Mouse (Mus musculus): ENCODE results near the gene Ptprr. TPM values are rescaled to one million over a fixed set of nuclear protein-coding genes. Genes with fewer than 3 reads are reported as not detected.
A peak's percentile ranks its signal among the peaks of the same experiment; 100 is the strongest.

Gene Ptprr
- polyA plus RNA-seq, 1 experiment from 2014 or later: 21.5 TPM

DNA sequence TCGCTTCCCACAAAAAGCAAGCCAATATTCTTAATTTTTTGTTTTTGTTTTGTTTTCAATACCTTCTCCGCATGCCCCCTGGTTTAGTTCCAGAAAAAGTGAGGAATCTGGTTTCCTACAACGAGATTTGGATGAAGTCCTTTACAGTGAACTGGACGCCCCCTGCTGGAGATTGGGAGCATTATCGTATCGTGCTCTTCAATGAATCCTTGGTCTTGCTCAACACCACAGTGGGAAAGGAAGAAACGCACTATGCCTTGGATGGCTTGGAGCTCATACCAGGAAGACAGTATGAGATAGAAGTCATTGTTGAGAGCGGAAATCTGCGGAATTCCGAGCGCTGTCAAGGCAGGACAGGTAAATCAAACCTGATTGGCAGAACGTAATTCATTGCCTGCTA lies 301.2 kb downstream of the Ptprr start:
- Histone ChIP-seq H3K36me3 (replicated peaks; ENCODE audit: control insufficient read depth, insufficient read depth) (no peaks in the 10 kb centered on the region), H3K4me2 (replicated peaks) (no peak overlapping the region), H3K4me3 (replicated peaks; ENCODE audit: low read length) (no peak overlapping the region), H3K27me3 (ENCODE audit: control insufficient read depth, insufficient read depth, low read length) (no peaks in the 10 kb centered on the region), H3K9ac (no peak overlapping the region), H3K9me3 (ENCODE audit: control insufficient read depth, low read length) (no peaks in the 10 kb centered on the region), H3K4me1 (replicated peaks; ENCODE audit: control insufficient read depth, insufficient read depth, low read length) (no peaks in the 10 kb centered on the region), H3K27ac (no peak overlapping the region)
- 22% methylated on average over 12 of the region's 12 CpGs for WGBS
- DNase-seq (ENCODE audit: low spot score): peak; percentile 91
- no peak for ATAC-seq (ENCODE audit: low FRiP score)

Other genes with a start within 250 kb of the Ptprr start
- gene Tspan8, start 201.4 kb upstream of the Ptprr start, polyA plus RNA-seq (2014; fragmentation: Nextera tagmentation; extraction: Ambion mirVana): 0.28 and 0.53 TPM in 2 replicates
- gene 4933416C03Rik, start 95.7 kb downstream of the Ptprr start, polyA plus RNA-seq (2014; fragmentation: Nextera tagmentation; extraction: Ambion mirVana): 0.40 TPM in 1 of 2 replicates, not detected in the other

Data from hindbrain, embryonic 14.5 days (tissue).